Mouse (Mus musculus): Measurements from ENCODE around the gene Commd1. TPM values are rescaled to one million over a fixed set of nuclear protein-coding genes. Genes with fewer than 3 reads are reported as not detected.
A peak's percentile ranks its signal among the peaks of the same experiment; 100 is the strongest.

The Commd1 gene
- total and polyA plus RNA-seq, 2 experiments from 2014 or later: 11.6 to 242 TPM

- H3K36me3 ChIP-seq (ENCODE audit: insufficient read depth, low read length): no peaks in the 10 kb centered on the region
- 78% methylated on average over 8 of the region's 8 CpGs for WGBS
- H3K27me3 ChIP-seq (ENCODE audit: insufficient read depth, low read length): no peaks in the 10 kb centered on the region
- H3K4me1 ChIP-seq (ENCODE audit: insufficient read depth, low read length): no peaks in the 10 kb centered on the region; the same call in 1 of the 2 replicates
- H3K4me3 ChIP-seq (ENCODE audit: low read length): no peak overlapping the region
- ATAC-seq (no peak), DNase-seq (ENCODE audit: low spot score) (no peak)
- H3K9me3 ChIP-seq (ENCODE audit: low read length): no peaks in the 10 kb centered on the region
- TF ChIP-seq CTCF (IDR thresholded peaks at IDR 0.05; ENCODE audit: low read depth): no peak
- no peak overlapping the region for H3K9ac ChIP-seq (replicated peaks; ENCODE audit: low read length)
- no peak overlapping the region for H3K4me2 ChIP-seq (ENCODE audit: low read depth, low read length)
- no peak overlapping the region for H3K27ac ChIP-seq
These were observed 113.6 kb downstream of the Commd1 start for GRCm38 (mm10) chr11:22868582-22868981.

GRCm38 (mm10) chr11:22867691-22868090 lies 114.5 kb downstream of the Commd1 start:
- no peak overlapping the region for H3K27ac ChIP-seq
- 91% methylated on average over 5 of the region's 5 CpGs for WGBS
- H3K9me3 ChIP-seq (ENCODE audit: low read length): no peaks in the 10 kb centered on the region
- H3K4me3 ChIP-seq (ENCODE audit: low read length): no peak overlapping the region
- DNase-seq (ENCODE audit: low spot score) (no peak), ATAC-seq (no peak)
- no peak overlapping the region for H3K9ac ChIP-seq (replicated peaks; ENCODE audit: low read length)
- H3K4me2 ChIP-seq (ENCODE audit: low read depth, low read length): no peak overlapping the region
- H3K27me3 ChIP-seq (ENCODE audit: insufficient read depth, low read length): no peaks in the 10 kb centered on the region
- H3K36me3 ChIP-seq (ENCODE audit: insufficient read depth, low read length): no peaks in the 10 kb centered on the region
- no peak for TF ChIP-seq CTCF (IDR thresholded peaks at IDR 0.05; ENCODE audit: low read depth)
- H3K4me1 ChIP-seq (ENCODE audit: insufficient read depth, low read length): no peaks in the 10 kb centered on the region

DNA sequence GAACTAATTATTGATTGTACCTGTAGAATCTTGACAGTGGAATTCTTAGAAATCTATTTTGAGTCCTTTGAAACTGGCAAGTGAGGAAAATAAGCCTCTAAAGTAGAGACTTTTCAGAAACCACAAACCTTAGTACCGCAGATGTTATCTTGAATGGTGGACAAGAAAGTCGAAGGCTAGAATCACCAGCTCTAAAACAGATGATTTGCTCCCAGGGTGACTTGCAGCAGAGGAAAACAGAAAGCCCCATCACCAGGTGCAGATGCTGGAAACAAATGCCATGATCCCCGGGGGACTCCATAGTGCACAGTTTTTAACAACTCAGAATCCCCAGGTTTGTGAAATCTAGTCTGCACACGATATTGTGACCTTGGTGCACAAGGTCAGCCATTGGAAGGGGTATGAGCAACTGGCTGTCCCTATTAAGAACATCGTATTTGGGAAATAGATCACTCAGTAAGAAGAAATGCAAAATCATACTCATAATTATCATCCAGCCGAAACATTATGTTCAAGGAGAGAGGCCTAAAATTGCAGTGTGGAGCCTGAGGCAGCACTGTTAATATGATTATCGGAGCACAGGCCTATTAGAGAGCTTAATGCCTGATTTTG lies 116.4 kb downstream of the Commd1 start:
- no peak overlapping the region for H3K4me2 ChIP-seq (ENCODE audit: low read depth, low read length)
- H3K27me3 ChIP-seq (ENCODE audit: insufficient read depth, low read length): no peaks in the 10 kb centered on the region
- DNase-seq (ENCODE audit: low spot score) (no peak), ATAC-seq (no peak)
- 77% methylated on average over 7 of the region's 7 CpGs for WGBS
- no peak overlapping the region for H3K4me3 ChIP-seq (ENCODE audit: low read length)
- no peak for TF ChIP-seq CTCF (IDR thresholded peaks at IDR 0.05; ENCODE audit: low read depth)
- H3K36me3 ChIP-seq (ENCODE audit: insufficient read depth, low read length): no peaks in the 10 kb centered on the region
- H3K27ac ChIP-seq: no peak overlapping the region
- no peaks in the 10 kb centered on the region for H3K4me1 ChIP-seq (ENCODE audit: insufficient read depth, low read length)
- no peaks in the 10 kb centered on the region for H3K9me3 ChIP-seq (ENCODE audit: low read length)
- no peak overlapping the region for H3K9ac ChIP-seq (replicated peaks; ENCODE audit: low read length)

DNA sequence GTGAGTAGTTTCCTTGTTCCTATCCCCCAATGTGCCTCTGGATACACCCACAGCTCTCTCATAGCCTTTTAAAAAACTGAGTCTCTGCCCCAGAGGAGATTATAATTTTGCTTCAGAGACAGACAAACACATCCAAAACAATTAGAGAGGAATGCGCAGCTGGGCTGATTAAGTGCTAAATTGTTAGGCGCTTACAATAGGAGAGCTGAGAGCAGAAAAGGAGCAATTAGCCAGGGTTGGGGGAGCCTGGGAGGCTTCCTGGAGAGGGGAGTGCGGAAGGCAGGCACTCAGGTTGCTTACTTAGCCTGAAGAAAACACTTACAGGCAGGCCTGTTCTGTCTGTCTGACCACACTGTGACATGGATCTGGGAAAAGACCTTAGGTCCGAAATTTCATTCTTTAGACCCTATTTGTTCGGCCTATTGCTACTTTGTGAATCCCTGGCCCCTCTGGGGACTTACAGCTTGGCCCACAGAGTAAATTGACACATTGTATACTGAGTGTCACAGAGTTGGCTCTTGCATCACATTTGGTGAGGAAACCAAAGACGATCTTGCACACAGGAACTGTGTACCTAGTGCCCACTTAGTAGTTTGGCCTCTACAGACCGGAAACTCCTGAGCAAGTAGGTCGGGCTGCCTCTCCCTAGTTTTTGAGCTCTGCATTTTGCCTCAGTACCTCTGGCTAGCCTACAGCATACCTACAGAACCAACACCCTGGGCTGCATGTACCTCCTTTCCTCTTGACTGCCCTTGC lies 117.7 kb downstream of the Commd1 start:
- Histone ChIP-seq H3K27ac (no peak overlapping the region), H3K36me3 (ENCODE audit: insufficient read depth, low read length) (no peaks in the 10 kb centered on the region), H3K9me3 (ENCODE audit: low read length) (no peaks in the 10 kb centered on the region), H3K4me1 (ENCODE audit: insufficient read depth, low read length) (peaks cover 8% of the 10 kb centered on the region; the same call in 1 of the 2 replicates), H3K4me2 (ENCODE audit: low read depth, low read length) (no peak overlapping the region), H3K4me3 (ENCODE audit: low read length) (no peak overlapping the region), H3K27me3 (ENCODE audit: insufficient read depth, low read length) (peaks cover 9% of the 10 kb centered on the region; the same call in 1 of the 2 replicates), H3K9ac (replicated peaks; ENCODE audit: low read length) (no peak overlapping the region)
- ATAC-seq (no peak), DNase-seq (ENCODE audit: low spot score) (no peak)
- no peak for TF ChIP-seq CTCF (IDR thresholded peaks at IDR 0.05; ENCODE audit: low read depth)
- WGBS: 62% methylated on average over 8 of the region's 8 CpGs

DNA sequence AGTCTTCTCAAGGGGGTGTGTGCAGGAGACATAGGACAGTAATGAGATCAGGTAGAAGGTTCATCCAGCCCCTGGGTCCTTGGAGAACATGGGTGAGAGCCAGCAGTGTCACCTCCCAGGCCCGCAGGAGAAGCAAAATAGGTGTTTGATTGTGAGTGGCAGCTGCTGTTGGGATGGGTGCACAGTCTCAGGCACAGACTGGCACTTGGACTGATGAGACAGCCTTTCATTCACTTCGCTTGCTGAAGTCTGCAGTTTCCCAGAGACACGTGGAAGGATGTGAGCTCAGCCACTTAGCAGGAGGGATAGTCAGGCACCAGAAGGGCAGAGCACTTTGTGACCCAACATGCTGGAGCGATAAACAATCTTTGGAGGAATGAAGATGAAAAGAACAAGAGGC lies 118.6 kb downstream of the Commd1 start:
- Histone ChIP-seq H3K4me1 (ENCODE audit: insufficient read depth, low read length) (peaks cover 9% of the 10 kb centered on the region; the same call in 1 of the 2 replicates), H3K27me3 (ENCODE audit: insufficient read depth, low read length) (peaks cover 9% of the 10 kb centered on the region; the same call in 1 of the 2 replicates), H3K4me2 (ENCODE audit: low read depth, low read length) (no peak overlapping the region), H3K9ac (replicated peaks; ENCODE audit: low read length) (no peak overlapping the region), H3K4me3 (ENCODE audit: low read length) (no peak overlapping the region), H3K9me3 (ENCODE audit: low read length) (no peaks in the 10 kb centered on the region), H3K27ac (no peak overlapping the region), H3K36me3 (ENCODE audit: insufficient read depth, low read length) (no peaks in the 10 kb centered on the region)
- DNase-seq (ENCODE audit: low spot score): no peak
- no peak for ATAC-seq
- no peak for TF ChIP-seq CTCF (IDR thresholded peaks at IDR 0.05; ENCODE audit: low read depth)
- WGBS: 49% methylated on average over 4 of the region's 4 CpGs

- Histone ChIP-seq H3K4me1 (ENCODE audit: insufficient read depth, low read length) (peaks cover 12% of the 10 kb centered on the region; the same call in 1 of the 2 replicates), H3K36me3 (ENCODE audit: insufficient read depth, low read length) (no peaks in the 10 kb centered on the region), H3K9ac (replicated peaks; ENCODE audit: low read length) (no peak overlapping the region), H3K27me3 (ENCODE audit: insufficient read depth, low read length) (peaks cover 11% of the 10 kb centered on the region; the same call in 1 of the 2 replicates), H3K4me2 (ENCODE audit: low read depth, low read length) (no peak overlapping the region; the same call in 1 of the 2 replicates), H3K27ac (no peak overlapping the region), H3K4me3 (ENCODE audit: low read length) (no peak overlapping the region), H3K9me3 (ENCODE audit: low read length) (no peaks in the 10 kb centered on the region)
- 51% methylated on average over 4 of the region's 4 CpGs for WGBS
- ATAC-seq (no peak), DNase-seq (ENCODE audit: low spot score) (peak; percentile 43)
- no peak for TF ChIP-seq CTCF (IDR thresholded peaks at IDR 0.05; ENCODE audit: low read depth)
These were observed 120.9 kb downstream of the Commd1 start for GRCm38 (mm10) chr11:22861315-22861714.

All from hindbrain, postnatal 0 days (tissue).